In the genomic region with DNA sequence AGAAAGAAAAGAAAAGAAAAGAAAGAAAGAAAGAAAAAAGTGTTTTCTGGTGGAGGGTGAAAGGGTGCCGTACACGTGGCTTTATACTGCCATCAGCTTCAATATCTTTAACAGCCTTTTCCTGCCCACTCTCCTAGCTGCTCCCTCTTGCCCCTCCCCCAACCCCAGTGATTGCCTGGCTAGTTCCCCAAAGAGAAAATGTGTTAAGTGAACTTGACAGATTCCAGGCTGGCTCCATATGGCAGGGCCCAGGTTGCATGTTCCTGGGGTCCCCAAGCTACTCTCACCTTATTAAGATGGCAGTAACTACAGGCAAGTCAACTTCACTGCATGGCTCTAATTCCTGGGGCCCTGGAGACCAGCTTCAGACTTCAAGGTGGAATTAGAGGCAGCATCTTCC, we compare ENCODE assay signal across 8 mouse cellular contexts.
DNase-seq lines count a peak whose midpoint lies in the region; ATAC-seq and TF ChIP-seq lines count a peak whose summit lies in the region.

No protein-coding gene starts in this region.

- H3K4me3 ChIP-seq in midbrain, postnatal 0 days (ENCODE audit: low read depth, low read length): no peak overlapping the region

- H3K27me3 ChIP-seq in midbrain, postnatal 0 days (ENCODE audit: insufficient read depth, low read length): no peaks in the 10 kb centered on the region

- TF ChIP-seq CTCF in midbrain, postnatal 0 days (IDR thresholded peaks at IDR 0.05): no peak

- no peaks in the 10 kb centered on the region for H3K4me1 ChIP-seq in midbrain, postnatal 0 days (ENCODE audit: insufficient read depth, low read length)

- no peak overlapping the region for H3K27ac ChIP-seq in midbrain, postnatal 0 days (ENCODE audit: low read depth, low read length)

- intact Hi-C loops in left cerebral cortex, postnatal 4 days (cut with DNase I): no loop called here
- intact Hi-C loops in left cerebral cortex, postnatal 25 days (cut with DNase I): no loop called here

- no peaks in the 10 kb centered on the region for H3K9me3 ChIP-seq in midbrain, postnatal 0 days (ENCODE audit: low read length)

- H3K36me3 ChIP-seq in midbrain, postnatal 0 days (ENCODE audit: insufficient read depth, low read length): no peaks in the 10 kb centered on the region

- DNase-seq in left cerebral cortex, postnatal 4 days: peak; percentile 77
- DNase-seq in left cerebral cortex, postnatal 25 days (ENCODE audit: low spot score in 2 of 2): no peak
- peak; percentile 80 for DNase-seq in cerebellum, adult 9-11 months
- peak; percentile 81 for DNase-seq in forelimb bud, embryonic 11.5 days (ENCODE audit: low read depth, low spot score)
- peak; percentile 60 for DNase-seq in midbrain, postnatal 0 days (ENCODE audit: low spot score)
- DNase-seq in adrenal gland, adult 2 months: no peak
- DNase-seq in adrenal gland, postnatal 4 days (ENCODE audit: low spot score in 2 of 2): no peak
- DNase-seq in T-cell, adult 2 months (ENCODE audit: low spot score): no peak

- no peak overlapping the region for H3K4me2 ChIP-seq in midbrain, postnatal 0 days (ENCODE audit: low read depth, low read length, poor library complexity, severe bottlenecking)

- WGBS in midbrain, postnatal 0 days: 41% methylated on average over 2 of the region's 2 CpGs

- no peak for ATAC-seq in midbrain, postnatal 0 days (ENCODE audit: low FRiP score)

- H3K9ac ChIP-seq in midbrain, postnatal 0 days (replicated peaks; ENCODE audit: low read length, poor library complexity, severe bottlenecking): no peak overlapping the region

Comparison
In these comparisons a context has a peak if more than half of its experiments do, and no peak if none do; other contexts are left out.
1. DNase-seq: peak in left cerebral cortex, postnatal 4 days (single experiment), cerebellum, adult 9-11 months (single experiment), forelimb bud, embryonic 11.5 days (single experiment) and midbrain, postnatal 0 days (single experiment); none in left cerebral cortex, postnatal 25 days (0 of 2), adrenal gland, adult 2 months (single experiment), adrenal gland, postnatal 4 days (0 of 2) and T-cell, adult 2 months (single experiment).